Mouse (Mus musculus) hindbrain, embryonic 13.5 days (tissue): ENCODE measurements around the gene Adssl1. TPM values are rescaled to one million over a fixed set of nuclear protein-coding genes. Genes with fewer than 3 reads are reported as not detected.
A peak's percentile ranks its signal among the peaks of the same experiment; 100 is the strongest.

Experiments
- ATAC-seq: fragments of 200-750 bp; cut with Nextera tagmentation; 2 replicates; pipeline ENCODE4 v1.8.0; 2017; ENCODE audit warnings: moderate TSS enrichment; ENCODE audit not compliant: low FRiP score
- H3K27ac ChIP-seq: fragments of 300-500 bp; sonication (generic); 2 replicates; pipeline ENCODE4 v1.5.1; 2015; ENCODE audit warnings: inconsistent platforms, mild to moderate bottlenecking, moderate library complexity
- H3K27me3 ChIP-seq: fragments of 300-500 bp; sonication (generic); 2 replicates; pipeline ENCODE4 v1.6.1; 2015; ENCODE audit warnings: mild to moderate bottlenecking, inconsistent platforms
- H3K36me3 ChIP-seq: fragments of 300-500 bp; sonication (generic); 2 replicates; pipeline ENCODE4 v1.6.1; 2015; ENCODE audit warnings: mild to moderate bottlenecking, inconsistent platforms
- H3K4me1 ChIP-seq: fragments of 300-500 bp; sonication (generic); replicated peaks from 2 replicates; pipeline ENCODE4 v1.6.1; 2015; ENCODE audit warnings: inconsistent platforms
- H3K4me2 ChIP-seq: fragments of 300-500 bp; sonication (generic); 2 replicates; pipeline ENCODE4 v1.6.1; 2015; ENCODE audit warnings: inconsistent platforms, mild to moderate bottlenecking, moderate library complexity
- H3K4me3 ChIP-seq: fragments of 300-500 bp; sonication (generic); 2 replicates; pipeline ENCODE4 v1.5.1; 2015; ENCODE audit warnings: mild to moderate bottlenecking, inconsistent platforms
- H3K9ac ChIP-seq: fragments of 300-500 bp; sonication (generic); 2 replicates; pipeline ENCODE4 v1.6.1; 2015; ENCODE audit warnings: mild to moderate bottlenecking, inconsistent platforms
- H3K9me3 ChIP-seq: fragments of 300-500 bp; sonication (generic); 2 replicates; pipeline ENCODE4 v1.6.1; 2016; ENCODE audit warnings: inconsistent platforms
- WGBS: fragments of 180-500 bp; shearing (Covaris S2); methylation state at CpG from one replicate; pipeline ENCODE4 v1.1.7; 2015; 5-methylcytosine and 5-hydroxymethylcytosine counted together
- polyA plus RNA-seq: library from polyadenylated mRNA; unstranded; fragments of >200 nt; fragmentation: Nextera tagmentation; extraction: Ambion mirVana; gene quantifications from 2 replicates; pipeline ENCODE4 v1.2.1, GENCODE M21; 2015

Adssl1 gene
- polyA plus RNA-seq, 1 experiment from 2014 or later, result 3.1 TPM

GRCm38 (mm10) chr12:112653157-112653824 is 33.4 kb downstream of the Adssl1 start:
- peak; percentile 62 for ATAC-seq
- H3K27me3 ChIP-seq, result no peaks in the 10 kb centered on the region
- no peak overlapping the region for H3K4me3 ChIP-seq
- 45% methylated on average over 7 of the region's 7 CpGs for WGBS
- no peak overlapping the region for H3K9ac ChIP-seq
- H3K27ac ChIP-seq, result peak overlapping the region; percentile 31; the same call in 1 of the 2 replicates
- H3K4me2 ChIP-seq, result no peak overlapping the region
- H3K4me1 ChIP-seq, result peaks cover 5% of the 10 kb centered on the region; the same call in 1 of the 2 replicates
- H3K9me3 ChIP-seq, result no peaks in the 10 kb centered on the region
- H3K36me3 ChIP-seq, result peaks cover 86% of the 10 kb centered on the region

GRCm38 (mm10) chr12:112654076-112654475 is 34.2 kb downstream of the Adssl1 start:
- H3K4me3 ChIP-seq, result no peak overlapping the region
- peaks cover 86% of the 10 kb centered on the region for H3K36me3 ChIP-seq
- peak overlapping the region; percentile 31; the same call in 1 of the 2 replicates for H3K27ac ChIP-seq
- H3K9me3 ChIP-seq, result no peaks in the 10 kb centered on the region
- no peak overlapping the region for H3K4me2 ChIP-seq
- H3K4me1 ChIP-seq, result peaks cover 10% of the 10 kb centered on the region
- H3K9ac ChIP-seq, result 0 out of 2 replicates have a peak overlapping the region, but pooled peaks have one; percentile 19
- no peak for ATAC-seq
- 87% methylated on average over 5 of the region's 5 CpGs for WGBS
- no peaks in the 10 kb centered on the region for H3K27me3 ChIP-seq

- WGBS, result 92% methylated on average over 7 of the region's 7 CpGs
- no peak for ATAC-seq
- no peaks in the 10 kb centered on the region for H3K27me3 ChIP-seq
- H3K27ac ChIP-seq, result no peak overlapping the region; the same call in 1 of the 2 replicates
- H3K9me3 ChIP-seq, result no peaks in the 10 kb centered on the region
- H3K36me3 ChIP-seq, result peaks cover 90% of the 10 kb centered on the region
- H3K9ac ChIP-seq, result no peak overlapping the region
- peaks cover 56% of the 10 kb centered on the region for H3K4me1 ChIP-seq
- no peak overlapping the region for H3K4me2 ChIP-seq
- H3K4me3 ChIP-seq, result no peak overlapping the region
Observed at GRCm38 (mm10) chr12:112658619-112659018, 38.8 kb downstream of the Adssl1 start.

GRCm38 (mm10) chr12:112659109-112659508 is 39.3 kb downstream of the Adssl1 start:
- H3K9me3 ChIP-seq, result no peaks in the 10 kb centered on the region
- peaks cover 85% of the 10 kb centered on the region for H3K36me3 ChIP-seq
- no peak for ATAC-seq
- H3K27ac ChIP-seq, result no peak overlapping the region; the same call in 1 of the 2 replicates
- H3K9ac ChIP-seq, result no peak overlapping the region
- no peak overlapping the region for H3K4me2 ChIP-seq
- 82% methylated on average over 6 of the region's 6 CpGs for WGBS
- no peaks in the 10 kb centered on the region for H3K27me3 ChIP-seq
- no peak overlapping the region for H3K4me3 ChIP-seq
- peaks cover 57% of the 10 kb centered on the region for H3K4me1 ChIP-seq

GRCm38 (mm10) chr12:112660576-112661326 is 40.9 kb downstream of the Adssl1 start:
- no peak overlapping the region for H3K4me3 ChIP-seq
- peak overlapping the region; percentile 27 for H3K4me2 ChIP-seq
- H3K27me3 ChIP-seq, result no peaks in the 10 kb centered on the region
- peaks cover 69% of the 10 kb centered on the region for H3K36me3 ChIP-seq
- H3K9ac ChIP-seq, result peak overlapping the region; percentile 59
- H3K27ac ChIP-seq, result peak overlapping the region; percentile 95
- 25% methylated on average over 5 of the region's 5 CpGs for whole genome bisulfite sequencing
- H3K9me3 ChIP-seq, result no peaks in the 10 kb centered on the region
- ATAC-seq, result peak; percentile 37
- H3K4me1 ChIP-seq, result peaks cover 72% of the 10 kb centered on the region

- peaks cover 67% of the 10 kb centered on the region for H3K36me3 ChIP-seq
- peaks cover 77% of the 10 kb centered on the region for H3K4me1 ChIP-seq
- 71% methylated on average over 3 of the region's 3 CpGs for WGBS
- no peaks in the 10 kb centered on the region for H3K27me3 ChIP-seq
- ATAC-seq, result no peak
- peak overlapping the region; percentile 27 for H3K4me2 ChIP-seq
- peak overlapping the region; percentile 95 for H3K27ac ChIP-seq
- H3K4me3 ChIP-seq, result no peak overlapping the region
- H3K9ac ChIP-seq, result peak overlapping the region; percentile 59
- no peaks in the 10 kb centered on the region for H3K9me3 ChIP-seq
Observed at GRCm38 (mm10) chr12:112661327-112661605, 41.4 kb downstream of the Adssl1 start.

- Histone ChIP-seq H3K4me2 (peak overlapping the region; percentile 27; the same call in 1 of the 2 replicates), H3K27me3 (no peaks in the 10 kb centered on the region), H3K36me3 (peaks cover 62% of the 10 kb centered on the region), H3K4me3 (no peak overlapping the region), H3K9me3 (no peaks in the 10 kb centered on the region), H3K27ac (peak overlapping the region; percentile 95), H3K4me1 (peaks cover 83% of the 10 kb centered on the region), H3K9ac (peak overlapping the region; percentile 59)
- ATAC-seq, result no peak
- WGBS, result 77% methylated on average over 9 of the region's 9 CpGs
Observed at GRCm38 (mm10) chr12:112661851-112662250, 42.0 kb downstream of the Adssl1 start.

GRCm38 (mm10) chr12:112663303-112663702 is 43.5 kb downstream of the Adssl1 start:
- H3K9me3 ChIP-seq, result no peaks in the 10 kb centered on the region
- H3K27me3 ChIP-seq, result no peaks in the 10 kb centered on the region
- H3K4me1 ChIP-seq, result peaks cover 97% of the 10 kb centered on the region
- H3K9ac ChIP-seq, result peak overlapping the region; percentile 66
- H3K4me2 ChIP-seq, result peak overlapping the region; percentile 40
- ATAC-seq, result no peak
- 0 out of 2 replicates have a peak overlapping the region, but pooled peaks have one; percentile 3 for H3K4me3 ChIP-seq
- H3K27ac ChIP-seq, result peak overlapping the region; percentile 95
- peaks cover 58% of the 10 kb centered on the region for H3K36me3 ChIP-seq
- WGBS, result 64% methylated on average over 11 of the region's 11 CpGs

GRCm38 (mm10) chr12:112663716-112664115 is 43.9 kb downstream of the Adssl1 start:
- peak; percentile 34 for ATAC-seq
- H3K27ac ChIP-seq, result peak overlapping the region; percentile 95
- H3K4me3 ChIP-seq, result 0 out of 2 replicates have a peak overlapping the region, but pooled peaks have one; percentile 3
- H3K9me3 ChIP-seq, result no peaks in the 10 kb centered on the region
- H3K27me3 ChIP-seq, result no peaks in the 10 kb centered on the region
- peak overlapping the region; percentile 66 for H3K9ac ChIP-seq
- H3K4me2 ChIP-seq, result peak overlapping the region; percentile 40
- 30% methylated on average over 12 of the region's 12 CpGs for WGBS
- H3K36me3 ChIP-seq, result peaks cover 58% of the 10 kb centered on the region
- peaks cover 100% of the 10 kb centered on the region for H3K4me1 ChIP-seq

GRCm38 (mm10) chr12:112664124-112664523 is 44.3 kb downstream of the Adssl1 start:
- peak; percentile 33 for ATAC-seq
- H3K4me3 ChIP-seq, result 0 out of 2 replicates have a peak overlapping the region, but pooled peaks have one; percentile 3
- peak overlapping the region; percentile 40 for H3K4me2 ChIP-seq
- H3K36me3 ChIP-seq, result peaks cover 58% of the 10 kb centered on the region
- peaks cover 100% of the 10 kb centered on the region for H3K4me1 ChIP-seq
- H3K9ac ChIP-seq, result peak overlapping the region; percentile 66
- WGBS, result 21% methylated on average over 2 of the region's 2 CpGs
- no peaks in the 10 kb centered on the region for H3K27me3 ChIP-seq
- no peaks in the 10 kb centered on the region for H3K9me3 ChIP-seq
- peak overlapping the region; percentile 95 for H3K27ac ChIP-seq

- ATAC-seq, result no peak
- H3K4me2 ChIP-seq, result peak overlapping the region; percentile 34
Observed at GRCm38 (mm10) chr12:112664656-112665055, 44.8 kb downstream of the Adssl1 start.

GRCm38 (mm10) chr12:112665445-112665844 is 45.6 kb downstream of the Adssl1 start:
- H3K9me3 ChIP-seq, result no peaks in the 10 kb centered on the region
- peak overlapping the region; percentile 34 for H3K4me2 ChIP-seq
- peak overlapping the region; percentile 95 for H3K27ac ChIP-seq
- 22% methylated on average over 18 of the region's 18 CpGs for WGBS
- 0 out of 2 replicates have a peak, but pooled peaks have one; percentile 8 for ATAC-seq
- H3K4me1 ChIP-seq, result peaks cover 100% of the 10 kb centered on the region
- H3K4me3 ChIP-seq, result no peak overlapping the region
- H3K27me3 ChIP-seq, result no peaks in the 10 kb centered on the region
- H3K9ac ChIP-seq, result peak overlapping the region; percentile 58
- peaks cover 58% of the 10 kb centered on the region for H3K36me3 ChIP-seq

More at GRCm38 (mm10) chr12:112664656-112665055, 44.8 kb downstream of the Adssl1 start:
- peak overlapping the region; percentile 44 for H3K9ac ChIP-seq
- peak overlapping the region; percentile 95 for H3K27ac ChIP-seq
- peaks cover 100% of the 10 kb centered on the region for H3K4me1 ChIP-seq
- no peaks in the 10 kb centered on the region for H3K27me3 ChIP-seq
- WGBS, result 37% methylated on average over 5 of the region's 5 CpGs
- H3K9me3 ChIP-seq, result no peaks in the 10 kb centered on the region
- no peak overlapping the region for H3K4me3 ChIP-seq
- H3K36me3 ChIP-seq, result peaks cover 58% of the 10 kb centered on the region
